Mouse (Mus musculus): ENCODE results near the gene Dmac2. TPM values are rescaled to one million over a fixed set of nuclear protein-coding genes. Genes with fewer than 3 reads are reported as not detected.

The Dmac2 gene
- total and polyA plus RNA-seq, 2 experiments from 2014 or later: 47.5 to 54.3 TPM

DNA sequence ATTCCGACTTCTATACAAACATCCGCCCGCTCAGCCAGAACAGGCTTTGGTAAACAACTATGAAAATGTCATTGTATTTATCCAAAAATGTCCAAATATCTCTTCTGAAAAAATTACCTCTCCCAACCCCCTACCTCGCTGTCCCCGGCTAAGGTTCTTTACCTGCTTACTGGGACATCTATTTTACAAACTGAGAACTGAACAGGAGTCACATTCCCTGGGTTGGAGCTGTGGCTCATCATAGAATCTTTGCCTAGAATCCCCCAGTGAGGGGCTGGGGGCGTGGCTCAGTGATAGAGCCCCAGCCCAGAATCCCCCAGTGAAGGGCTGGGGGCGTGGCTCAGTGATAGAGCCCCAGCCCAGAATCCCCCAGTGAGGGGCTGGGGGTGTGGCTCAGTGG lies 7.7 kb upstream of the Dmac2 start:
- ATAC-seq (ENCODE audit: low FRiP score) (no peak), DNase-seq (ENCODE audit: low spot score) (no peak)
- H3K4me1 ChIP-seq (ENCODE audit: insufficient read depth, low read length): no peaks in the 10 kb centered on the region
- no peaks in the 10 kb centered on the region for H3K27me3 ChIP-seq (ENCODE audit: insufficient read depth, low read length)
- WGBS: 39% methylated on average over 7 of the region's 7 CpGs
- H3K4me3 ChIP-seq (ENCODE audit: low read depth, low read length): no peak overlapping the region
- H3K4me2 ChIP-seq (ENCODE audit: low read depth, low read length, poor library complexity, severe bottlenecking): no peak overlapping the region
- H3K9me3 ChIP-seq (ENCODE audit: low read length): 0 out of 2 replicates have a peak, but pooled peaks cover 3% of the 10 kb centered on the region
- TF ChIP-seq CTCF (IDR thresholded peaks at IDR 0.05): no peak
- H3K27ac ChIP-seq (ENCODE audit: low read depth, low read length): no peak overlapping the region
- H3K36me3 ChIP-seq (ENCODE audit: insufficient read depth, low read length): no peaks in the 10 kb centered on the region
- no peak overlapping the region for H3K9ac ChIP-seq (replicated peaks; ENCODE audit: low read length, poor library complexity, severe bottlenecking)

DNA sequence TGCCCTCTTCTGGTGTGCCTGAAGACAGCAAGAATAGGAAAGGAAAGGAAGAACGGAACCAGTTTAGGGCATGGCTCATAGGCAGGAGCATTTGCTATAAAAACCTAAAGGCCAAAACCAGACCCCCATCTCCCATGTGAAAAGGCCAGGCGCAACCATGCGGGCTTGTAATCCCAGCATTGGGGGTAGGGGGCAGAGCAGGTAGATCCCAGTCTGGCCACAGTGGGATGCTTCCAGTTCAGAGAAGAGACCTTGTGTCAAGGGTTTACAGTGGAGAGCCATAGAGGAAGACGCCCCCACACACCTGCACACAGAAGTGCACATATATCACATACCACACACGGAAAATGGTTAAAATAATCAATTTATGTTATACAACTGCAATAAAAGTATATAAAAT lies 5.1 kb upstream of the Dmac2 start:
- Histone ChIP-seq H3K9ac (replicated peaks; ENCODE audit: low read length, poor library complexity, severe bottlenecking) (no peak overlapping the region), H3K36me3 (ENCODE audit: insufficient read depth, low read length) (no peaks in the 10 kb centered on the region), H3K27ac (ENCODE audit: low read depth, low read length) (no peak overlapping the region), H3K4me3 (ENCODE audit: low read depth, low read length) (no peak overlapping the region), H3K9me3 (ENCODE audit: low read length) (no peaks in the 10 kb centered on the region), H3K4me2 (ENCODE audit: low read depth, low read length, poor library complexity, severe bottlenecking) (no peak overlapping the region), H3K4me1 (ENCODE audit: insufficient read depth, low read length) (no peaks in the 10 kb centered on the region), H3K27me3 (ENCODE audit: insufficient read depth, low read length) (no peaks in the 10 kb centered on the region)
- 96% methylated on average over 5 of the region's 5 CpGs for WGBS
- TF ChIP-seq CTCF (IDR thresholded peaks at IDR 0.05): no peak
- ATAC-seq (ENCODE audit: low FRiP score) (no peak), DNase-seq (ENCODE audit: low spot score) (no peak)

DNA sequence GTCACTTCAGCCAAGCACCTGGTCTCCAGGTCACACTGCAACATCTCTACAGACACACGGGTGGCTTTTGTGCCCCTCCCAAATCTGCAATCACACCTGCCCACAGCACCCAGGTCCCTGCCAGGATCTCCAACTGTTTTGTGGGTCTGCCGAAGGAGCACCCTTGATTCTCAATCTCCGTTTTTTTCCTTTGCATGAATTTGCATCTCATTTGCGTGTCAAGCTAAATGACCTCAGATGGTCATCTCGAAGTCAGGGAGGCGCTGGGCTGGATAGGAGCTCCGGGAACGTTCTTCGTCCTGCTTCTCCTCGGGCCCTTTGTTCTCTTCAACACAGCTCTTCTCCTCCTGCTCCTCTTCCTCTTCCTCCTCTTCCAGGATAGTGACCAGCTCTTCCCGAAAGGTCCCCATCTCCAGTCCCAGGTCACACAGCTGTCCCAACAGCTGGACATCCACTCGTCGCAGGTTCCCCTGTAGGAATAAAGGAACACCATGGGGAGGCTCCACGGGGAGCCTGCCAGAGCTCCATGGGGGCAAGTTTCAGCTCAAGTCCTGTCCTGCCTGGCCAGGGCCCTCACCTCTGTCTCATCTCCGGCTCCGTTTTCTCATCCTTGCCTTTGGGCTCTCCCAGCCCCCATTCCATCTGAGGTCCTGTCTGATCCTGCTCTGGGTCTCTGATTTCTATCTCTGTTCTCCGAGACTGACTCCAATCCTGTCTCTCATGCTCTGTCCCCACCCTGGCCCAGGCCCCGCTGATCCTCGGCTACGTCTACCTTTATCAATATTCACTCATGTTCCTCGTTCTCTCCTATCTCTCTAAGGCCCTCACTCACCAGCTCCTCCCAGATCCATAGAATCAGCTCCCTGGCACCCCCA lies 4.1 kb upstream of the Dmac2 start:
- no peak overlapping the region for H3K4me3 ChIP-seq (ENCODE audit: low read depth, low read length)
- H3K4me1 ChIP-seq (ENCODE audit: insufficient read depth, low read length): no peaks in the 10 kb centered on the region
- TF ChIP-seq CTCF (IDR thresholded peaks at IDR 0.05): no peak
- H3K27ac ChIP-seq (ENCODE audit: low read depth, low read length): no peak overlapping the region
- no peaks in the 10 kb centered on the region for H3K27me3 ChIP-seq (ENCODE audit: insufficient read depth, low read length)
- no peaks in the 10 kb centered on the region for H3K9me3 ChIP-seq (ENCODE audit: low read length)
- no peak overlapping the region for H3K9ac ChIP-seq (replicated peaks; ENCODE audit: low read length, poor library complexity, severe bottlenecking)
- H3K4me2 ChIP-seq (ENCODE audit: low read depth, low read length, poor library complexity, severe bottlenecking): no peak overlapping the region
- H3K36me3 ChIP-seq (ENCODE audit: insufficient read depth, low read length): no peaks in the 10 kb centered on the region
- no peak for DNase-seq (ENCODE audit: low spot score)
- 69% methylated on average over 21 of the region's 21 CpGs for WGBS
- ATAC-seq (ENCODE audit: low FRiP score): no peak

DNA sequence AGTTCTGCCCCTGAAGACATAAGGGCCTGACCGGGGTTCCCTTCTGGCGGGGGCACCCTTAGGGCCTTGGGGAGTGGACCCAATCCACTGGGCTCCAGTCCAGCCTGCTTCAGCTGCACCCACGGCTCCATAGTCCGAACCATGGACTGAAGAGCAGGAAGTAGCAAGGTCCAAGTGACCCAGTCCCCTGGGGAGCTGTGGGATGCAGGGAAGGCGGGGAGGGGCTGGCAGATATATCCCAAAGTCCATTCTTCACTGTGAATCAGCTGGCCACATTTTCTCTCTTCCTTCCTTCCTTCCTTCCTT lies 3.6 kb upstream of the Dmac2 start, which contains the start of gene Erich4:
Gene Erich4, minus strand, starts transcription at position 187 of the 306 bp plus-strand sequence.
- H3K27me3 ChIP-seq (ENCODE audit: insufficient read depth, low read length): no peaks in the 10 kb centered on the region
- no peak within 1 kb of the TSS for H3K4me3 ChIP-seq (ENCODE audit: low read depth, low read length)
- TF ChIP-seq CTCF (IDR thresholded peaks at IDR 0.05): no peak
- H3K9me3 ChIP-seq (ENCODE audit: low read length): no peaks in the 10 kb centered on the region
- ATAC-seq (ENCODE audit: low FRiP score) (no peak), DNase-seq (ENCODE audit: low spot score) (no peak)
- H3K27ac ChIP-seq (ENCODE audit: low read depth, low read length): no peak within 1 kb of the TSS
- no peak within 1 kb of the TSS for H3K4me2 ChIP-seq (ENCODE audit: low read depth, low read length, poor library complexity, severe bottlenecking)
- WGBS: 81% methylated on average over 5 of the region's 5 CpGs
- H3K36me3 ChIP-seq (ENCODE audit: insufficient read depth, low read length): no peaks in the 10 kb centered on the region
- no peak within 1 kb of the TSS for H3K9ac ChIP-seq (replicated peaks; ENCODE audit: low read length, poor library complexity, severe bottlenecking)
- H3K4me1 ChIP-seq (ENCODE audit: insufficient read depth, low read length): no peaks in the 10 kb centered on the region

DNA sequence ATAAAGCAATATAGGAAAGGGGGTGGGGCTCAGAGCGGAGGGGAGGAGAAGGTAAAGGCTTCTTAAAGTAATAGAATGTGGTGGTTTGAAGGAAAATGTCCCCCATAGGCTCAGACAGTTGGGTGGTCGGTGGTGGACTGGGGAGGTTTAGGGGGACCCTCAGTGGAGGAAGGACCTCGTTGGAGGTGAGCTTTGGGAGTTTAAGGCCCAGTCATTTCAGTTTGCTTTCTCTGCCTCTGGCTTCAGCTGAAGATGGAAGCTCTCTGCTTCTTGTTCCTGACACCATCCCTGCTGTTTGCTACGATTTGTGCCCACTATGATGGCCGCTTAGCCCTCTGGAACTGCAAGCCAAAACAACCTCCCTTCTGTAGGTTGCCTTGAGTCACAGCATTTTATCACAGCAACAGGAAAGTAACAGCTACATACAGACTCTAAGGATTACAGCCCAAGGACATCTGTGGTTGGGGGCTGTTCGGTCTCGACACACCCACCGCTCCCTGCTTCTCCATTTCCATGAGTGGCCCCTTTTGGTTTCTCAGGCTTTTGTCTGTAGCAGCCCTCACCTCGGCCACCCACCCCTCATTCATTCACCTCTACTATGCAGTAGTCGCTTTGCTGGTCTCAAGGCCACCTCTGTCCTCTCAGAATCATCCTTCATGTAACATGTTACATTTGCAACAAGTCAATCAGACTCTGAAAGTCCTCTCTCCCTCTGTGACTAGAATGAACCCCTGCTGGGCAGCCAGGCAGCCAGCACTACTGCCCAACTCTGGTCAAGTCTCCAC lies 1.6 kb upstream of the Dmac2 start:
- Histone ChIP-seq H3K4me2 (ENCODE audit: low read depth, low read length, poor library complexity, severe bottlenecking) (no peak overlapping the region), H3K9ac (replicated peaks; ENCODE audit: low read length, poor library complexity, severe bottlenecking) (no peak overlapping the region), H3K9me3 (ENCODE audit: low read length) (no peaks in the 10 kb centered on the region), H3K27ac (ENCODE audit: low read depth, low read length) (no peak overlapping the region), H3K4me3 (ENCODE audit: low read depth, low read length) (no peak overlapping the region), H3K36me3 (ENCODE audit: insufficient read depth, low read length) (peaks cover 9% of the 10 kb centered on the region; the same call in 1 of the 2 replicates), H3K27me3 (ENCODE audit: insufficient read depth, low read length) (no peaks in the 10 kb centered on the region), H3K4me1 (ENCODE audit: insufficient read depth, low read length) (no peaks in the 10 kb centered on the region)
- DNase-seq (ENCODE audit: low spot score) (no peak), ATAC-seq (ENCODE audit: low FRiP score) (no peak)
- WGBS: 85% methylated on average over 10 of the region's 10 CpGs
- no peak for TF ChIP-seq CTCF (IDR thresholded peaks at IDR 0.05)

DNA sequence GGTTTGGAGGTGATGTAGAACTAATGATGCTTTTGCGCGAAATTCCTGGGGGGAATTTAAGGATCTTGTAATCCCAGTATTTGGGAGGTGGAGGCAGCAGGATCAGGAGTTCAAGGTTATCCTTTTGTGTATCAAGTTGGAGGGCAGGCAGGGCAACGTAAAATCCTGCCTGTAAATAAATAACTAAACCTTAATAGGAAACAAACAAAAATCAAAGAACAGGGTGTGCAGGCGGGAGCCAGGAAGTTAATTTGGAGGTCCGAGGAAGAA lies 443 bp downstream of the Dmac2 start:
- 0 out of 2 replicates have a peak overlapping the region, but pooled peaks have one; percentile 52 for H3K27ac ChIP-seq (ENCODE audit: low read depth, low read length)
- no peaks in the 10 kb centered on the region for H3K9me3 ChIP-seq (ENCODE audit: low read length)
- H3K27me3 ChIP-seq (ENCODE audit: insufficient read depth, low read length): no peaks in the 10 kb centered on the region
- no peak overlapping the region; the same call in 1 of the 2 replicates for H3K9ac ChIP-seq (replicated peaks; ENCODE audit: low read length, poor library complexity, severe bottlenecking)
- peak overlapping the region; percentile 60 for H3K4me3 ChIP-seq (ENCODE audit: low read depth, low read length)
- DNase-seq (ENCODE audit: low spot score): no peak
- H3K36me3 ChIP-seq (ENCODE audit: insufficient read depth, low read length): peaks cover 19% of the 10 kb centered on the region
- H3K4me1 ChIP-seq (ENCODE audit: insufficient read depth, low read length): no peaks in the 10 kb centered on the region
- H3K4me2 ChIP-seq (ENCODE audit: low read depth, low read length, poor library complexity, severe bottlenecking): peak overlapping the region; percentile 51
- no peak for ATAC-seq (ENCODE audit: low FRiP score)
- WGBS: 29% methylated on average over 5 of the region's 5 CpGs
- TF ChIP-seq CTCF (IDR thresholded peaks at IDR 0.05): no peak

Measured in midbrain, postnatal 0 days (tissue).